Mouse (Mus musculus): ENCODE results near the gene Lmntd2. TPM values are rescaled to one million over a fixed set of nuclear protein-coding genes. Genes with fewer than 3 reads are reported as not detected.
A peak's percentile ranks its signal among the peaks of the same experiment; 100 is the strongest.

Gene Lmntd2
- polyA plus RNA-seq, 1 experiment from 2014 or later = 2.7 TPM

DNA sequence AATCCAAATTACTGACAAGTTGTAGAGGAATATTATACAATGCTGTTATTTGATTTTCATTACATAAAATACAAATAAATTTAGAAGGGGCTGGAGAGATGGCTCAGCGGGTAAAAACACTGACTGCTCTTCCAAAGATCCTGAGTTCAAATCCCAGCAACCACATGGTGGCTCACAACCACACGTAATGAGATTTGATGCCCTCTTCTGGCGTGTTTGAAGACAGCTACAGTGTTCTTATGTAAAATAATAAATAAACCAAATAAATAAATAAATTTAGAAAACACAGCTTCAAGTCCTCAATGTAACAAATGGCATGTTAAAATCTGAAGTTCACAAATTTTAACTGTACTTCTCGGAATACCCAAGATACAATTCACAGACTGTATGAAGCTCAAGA is 38.8 kb downstream of the Lmntd2 start:
- Histone ChIP-seq H3K4me2 (replicated peaks; ENCODE audit: low read depth) (no peak overlapping the region), H3K27ac (replicated peaks) (no peak overlapping the region), H3K9me3 (ENCODE audit: control insufficient read depth, low read length) (no peaks in the 10 kb centered on the region), H3K36me3 (ENCODE audit: control insufficient read depth, insufficient read depth, low read length) (no peaks in the 10 kb centered on the region), H3K9ac (ENCODE audit: low read length) (no peak overlapping the region), H3K4me3 (ENCODE audit: low read depth, low read length) (no peak overlapping the region), H3K4me1 (replicated peaks; ENCODE audit: control insufficient read depth, insufficient read depth) (no peaks in the 10 kb centered on the region), H3K27me3 (ENCODE audit: control insufficient read depth, insufficient read depth, low read length) (no peaks in the 10 kb centered on the region)
- TF ChIP-seq EP300 (optimal IDR thresholded peaks at IDR 0.05) (no peak), CTCF (IDR thresholded peaks at IDR 0.05; ENCODE audit: low read depth) (peak; percentile 39)
- 90% methylated on average over 4 of the region's 4 CpGs for WGBS
- DNase-seq (ENCODE audit: low spot score) (no peak), ATAC-seq (ENCODE audit: low FRiP score, low TSS enrichment) (no peak)

- Histone ChIP-seq H3K9ac (ENCODE audit: low read length) (peak overlapping the region; percentile 81; the same call in 1 of the 2 replicates), H3K27ac (replicated peaks) (peak overlapping the region; percentile 93), H3K4me3 (ENCODE audit: low read depth, low read length) (peak overlapping the region; percentile 51), H3K27me3 (ENCODE audit: control insufficient read depth, insufficient read depth, low read length) (no peaks in the 10 kb centered on the region), H3K36me3 (ENCODE audit: control insufficient read depth, insufficient read depth, low read length) (no peaks in the 10 kb centered on the region), H3K9me3 (ENCODE audit: control insufficient read depth, low read length) (no peaks in the 10 kb centered on the region), H3K4me1 (replicated peaks; ENCODE audit: control insufficient read depth, insufficient read depth) (0 out of 2 replicates have a peak, but pooled peaks cover 2% of the 10 kb centered on the region), H3K4me2 (replicated peaks; ENCODE audit: low read depth) (peak overlapping the region; percentile 63)
- no peak for DNase-seq (ENCODE audit: low spot score)
- ATAC-seq (ENCODE audit: low FRiP score, low TSS enrichment) = no peak
- no peak for TF ChIP-seq EP300 (optimal IDR thresholded peaks at IDR 0.05)
- TF ChIP-seq CTCF (IDR thresholded peaks at IDR 0.05; ENCODE audit: low read depth) = no peak
- WGBS = 60% methylated on average over 5 of the region's 5 CpGs
Observed at GRCm38 (mm10) chr7:141173323-141173850, 40.5 kb downstream of the Lmntd2 start.

- H3K4me3 ChIP-seq (ENCODE audit: low read depth, low read length) = peak within 1 kb of the TSS; percentile 51
- no peaks in the 10 kb centered on the region for H3K9me3 ChIP-seq (ENCODE audit: control insufficient read depth, low read length)
- H3K27me3 ChIP-seq (ENCODE audit: control insufficient read depth, insufficient read depth, low read length) = no peaks in the 10 kb centered on the region
- DNase-seq (ENCODE audit: low spot score) = peak; percentile 94
- H3K4me2 ChIP-seq (replicated peaks; ENCODE audit: low read depth) = peak within 1 kb of the TSS; percentile 63
- peaks cover 9% of the 10 kb centered on the region for H3K4me1 ChIP-seq (replicated peaks; ENCODE audit: control insufficient read depth, insufficient read depth)
- peak within 1 kb of the TSS; percentile 81 for H3K9ac ChIP-seq (ENCODE audit: low read length)
- ATAC-seq (ENCODE audit: low FRiP score, low TSS enrichment) = peak; percentile 91
- H3K27ac ChIP-seq (replicated peaks) = peak within 1 kb of the TSS; percentile 93
- WGBS = 2% methylated on average over 55 of the region's 55 CpGs
- no peak for TF ChIP-seq EP300 (optimal IDR thresholded peaks at IDR 0.05)
- TF ChIP-seq CTCF (IDR thresholded peaks at IDR 0.05; ENCODE audit: low read depth) = peak; percentile 28; the same call in 1 of the 2 replicates
- no peaks in the 10 kb centered on the region for H3K36me3 ChIP-seq (ENCODE audit: control insufficient read depth, insufficient read depth, low read length)
Observed at GRCm38 (mm10) chr7:141172116-141173006, 41.5 kb downstream of the Lmntd2 start, which contains the start of gene Rnh1. Gene Rnh1 (minus strand): TSS chr7:141172857.

DNA sequence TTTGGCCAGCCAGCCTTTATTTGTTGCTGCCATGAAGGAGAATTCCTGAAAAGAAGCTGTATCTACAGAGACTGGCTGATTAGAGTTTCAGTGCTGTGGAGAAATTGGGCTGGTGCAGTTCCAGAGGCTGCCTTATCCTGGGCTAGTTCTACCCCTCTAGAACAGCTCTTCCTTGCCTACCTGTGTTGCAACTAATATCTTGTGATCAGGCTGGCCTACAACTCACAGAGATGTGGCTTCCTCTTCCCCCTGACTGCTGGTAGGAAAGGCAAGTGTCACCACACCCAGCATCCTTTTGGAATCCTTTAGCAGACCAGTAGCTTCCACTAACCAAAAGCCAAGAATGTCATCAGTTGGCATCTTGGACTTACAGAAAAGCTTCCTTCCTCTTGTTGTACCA is 44.0 kb downstream of the Lmntd2 start:
- peaks cover 5% of the 10 kb centered on the region; the same call in 1 of the 2 replicates for H3K36me3 ChIP-seq (ENCODE audit: control insufficient read depth, insufficient read depth, low read length)
- no peak overlapping the region for H3K4me2 ChIP-seq (replicated peaks; ENCODE audit: low read depth)
- DNase-seq (ENCODE audit: low spot score) = no peak
- no peak overlapping the region for H3K4me3 ChIP-seq (ENCODE audit: low read depth, low read length)
- no peak for ATAC-seq (ENCODE audit: low FRiP score, low TSS enrichment)
- H3K4me1 ChIP-seq (replicated peaks; ENCODE audit: control insufficient read depth, insufficient read depth) = peaks cover 9% of the 10 kb centered on the region
- no peaks in the 10 kb centered on the region for H3K27me3 ChIP-seq (ENCODE audit: control insufficient read depth, insufficient read depth, low read length)
- peak overlapping the region; percentile 93 for H3K27ac ChIP-seq (replicated peaks)
- TF ChIP-seq EP300 (optimal IDR thresholded peaks at IDR 0.05) = no peak
- no peak for TF ChIP-seq CTCF (IDR thresholded peaks at IDR 0.05; ENCODE audit: low read depth)
- H3K9me3 ChIP-seq (ENCODE audit: control insufficient read depth, low read length) = no peaks in the 10 kb centered on the region
- no peak overlapping the region for H3K9ac ChIP-seq (ENCODE audit: low read length)

- Histone ChIP-seq H3K4me1 (replicated peaks; ENCODE audit: control insufficient read depth, insufficient read depth) (peaks cover 9% of the 10 kb centered on the region), H3K9ac (ENCODE audit: low read length) (0 out of 2 replicates have a peak overlapping the region, but pooled peaks have one; percentile 27), H3K36me3 (ENCODE audit: control insufficient read depth, insufficient read depth, low read length) (peaks cover 5% of the 10 kb centered on the region; the same call in 1 of the 2 replicates), H3K4me3 (ENCODE audit: low read depth, low read length) (no peak overlapping the region), H3K27me3 (ENCODE audit: control insufficient read depth, insufficient read depth, low read length) (no peaks in the 10 kb centered on the region), H3K9me3 (ENCODE audit: control insufficient read depth, low read length) (no peaks in the 10 kb centered on the region), H3K4me2 (replicated peaks; ENCODE audit: low read depth) (peak overlapping the region; percentile 74; the same call in 1 of the 2 replicates), H3K27ac (replicated peaks) (peak overlapping the region; percentile 93)
- DNase-seq (ENCODE audit: low spot score) = no peak
- TF ChIP-seq CTCF (IDR thresholded peaks at IDR 0.05; ENCODE audit: low read depth) = no peak
- no peak for TF ChIP-seq EP300 (optimal IDR thresholded peaks at IDR 0.05)
- no peak for ATAC-seq (ENCODE audit: low FRiP score, low TSS enrichment)
- 18% methylated on average over 1 of the region's 1 CpGs for WGBS
Observed at GRCm38 (mm10) chr7:141169300-141169699, 44.6 kb downstream of the Lmntd2 start.

Measured in stomach, postnatal 0 days (tissue).